Mouse (Mus musculus) hindbrain, embryonic 14.5 days (tissue): ENCODE data around the gene N4bp1. TPM values are rescaled to one million over a fixed set of nuclear protein-coding genes. Genes with fewer than 3 reads are reported as not detected.

Source experiments
- ATAC-seq: fragments of 200-750 bp; cut with Nextera tagmentation; 2 replicates; pipeline ENCODE4 v1.8.0; 2017; ENCODE audit warnings: moderate number of reproducible peaks, mild to moderate bottlenecking, moderate TSS enrichment, moderate library complexity; ENCODE audit not compliant: low FRiP score
- DNase-seq: peaks from one replicate; pipeline ENCODE4 v3.0.0-alpha.2; 2015; ENCODE audit warnings: low spot score
- H3K27ac ChIP-seq: fragments of 300-500 bp; sonication (generic); 2 replicates; pipeline ENCODE4 v1.5.1; 2014; ENCODE audit warnings: mild to moderate bottlenecking, moderate library complexity
- H3K27me3 ChIP-seq: fragments of 300-500 bp; sonication (generic); 2 replicates; pipeline ENCODE4 v1.6.1; 2014; ENCODE audit warnings: mild to moderate bottlenecking, low read length, mixed read lengths; ENCODE audit not compliant: control insufficient read depth, insufficient read depth
- H3K36me3 ChIP-seq: fragments of 300-500 bp; sonication (generic); replicated peaks from 2 replicates; pipeline ENCODE4 v1.6.1; 2014; ENCODE audit not compliant: control insufficient read depth, insufficient read depth
- H3K4me1 ChIP-seq: fragments of 300-500 bp; sonication (generic); replicated peaks from 2 replicates; pipeline ENCODE4 v1.6.1; 2014; ENCODE audit warnings: antibody characterized with exemption, low read length, mixed read lengths; ENCODE audit not compliant: control insufficient read depth, insufficient read depth
- H3K4me2 ChIP-seq: fragments of 300-500 bp; sonication (generic); replicated peaks from 2 replicates; pipeline ENCODE4 v1.6.1; 2014; ENCODE audit warnings: mild to moderate bottlenecking, moderate library complexity
- H3K4me3 ChIP-seq: fragments of 300-500 bp; sonication (generic); replicated peaks from 2 replicates; pipeline ENCODE4 v1.5.1; 2014; ENCODE audit warnings: mild to moderate bottlenecking, low read length
- H3K9ac ChIP-seq: fragments of 300-500 bp; sonication (generic); 2 replicates; pipeline ENCODE4 v1.6.1; 2014
- H3K9me3 ChIP-seq: fragments of 300-500 bp; sonication (generic); 2 replicates; pipeline ENCODE4 v1.6.1; 2016; ENCODE audit warnings: low read length; ENCODE audit not compliant: control insufficient read depth
- WGBS: fragments of 180-500 bp; shearing (Covaris S2); extraction: QIAGEN DNeasy Blood & Tissue Kit; methylation state at CpG from one replicate; pipeline ENCODE4 v1.1.7; 2014; 5-methylcytosine and 5-hydroxymethylcytosine counted together
- polyA plus RNA-seq: library from polyadenylated mRNA; unstranded; fragments of >200 nt; fragmentation: Nextera tagmentation; extraction: Ambion mirVana; gene quantifications from 2 replicates; pipeline ENCODE4 v1.2.1, GENCODE M21; 2014

The N4bp1 gene
- polyA plus RNA-seq, 1 experiment from 2014 or later, result 11.0 TPM

GRCm38 (mm10) chr8:86903104-86903503 lies 18.0 kb upstream of the N4bp1 start:
- H3K4me3 ChIP-seq, result no peak overlapping the region
- 4% methylated on average over 10 of the region's 10 CpGs for WGBS
- H3K36me3 ChIP-seq, result no peaks in the 10 kb centered on the region
- ATAC-seq (no peak), DNase-seq (peak; percentile 92)
- H3K4me2 ChIP-seq, result no peak overlapping the region
- H3K4me1 ChIP-seq, result no peaks in the 10 kb centered on the region
- H3K27ac ChIP-seq, result no peak overlapping the region
- no peaks in the 10 kb centered on the region for H3K9me3 ChIP-seq
- H3K9ac ChIP-seq, result no peak overlapping the region
- H3K27me3 ChIP-seq, result no peaks in the 10 kb centered on the region

- no peak for DNase-seq
- 72% methylated on average over 8 of the region's 8 CpGs for WGBS
- no peak for ATAC-seq
- H3K9me3 ChIP-seq, result no peaks in the 10 kb centered on the region
- H3K4me1 ChIP-seq, result no peaks in the 10 kb centered on the region
- H3K27ac ChIP-seq, result no peak overlapping the region
- no peaks in the 10 kb centered on the region for H3K36me3 ChIP-seq
- no peak overlapping the region for H3K4me2 ChIP-seq
- no peak overlapping the region for H3K4me3 ChIP-seq
- no peak overlapping the region for H3K9ac ChIP-seq
- H3K27me3 ChIP-seq, result no peaks in the 10 kb centered on the region
These were observed 17.6 kb upstream of the N4bp1 start for GRCm38 (mm10) chr8:86902656-86903055.

- Histone ChIP-seq H3K4me1 (no peaks in the 10 kb centered on the region), H3K9ac (no peak overlapping the region), H3K9me3 (no peaks in the 10 kb centered on the region), H3K27me3 (no peaks in the 10 kb centered on the region), H3K27ac (no peak overlapping the region), H3K4me3 (no peak overlapping the region), H3K4me2 (no peak overlapping the region), H3K36me3 (no peaks in the 10 kb centered on the region)
- 64% methylated on average over 5 of the region's 5 CpGs for WGBS
- ATAC-seq, result no peak
- DNase-seq, result no peak
These were observed 16.9 kb upstream of the N4bp1 start for GRCm38 (mm10) chr8:86901972-86902371.

- no peaks in the 10 kb centered on the region for H3K27me3 ChIP-seq
- H3K9me3 ChIP-seq, result no peaks in the 10 kb centered on the region
- H3K4me1 ChIP-seq, result no peaks in the 10 kb centered on the region
- no peak overlapping the region for H3K4me2 ChIP-seq
- H3K36me3 ChIP-seq, result no peaks in the 10 kb centered on the region
- WGBS, result 80% methylated on average over 7 of the region's 7 CpGs
- H3K4me3 ChIP-seq, result no peak overlapping the region
- H3K9ac ChIP-seq, result no peak overlapping the region
- DNase-seq, result no peak
- H3K27ac ChIP-seq, result no peak overlapping the region
- ATAC-seq, result no peak
These were observed 12.8 kb upstream of the N4bp1 start for GRCm38 (mm10) chr8:86897726-86898419.

GRCm38 (mm10) chr8:86895390-86895789 lies 10.3 kb upstream of the N4bp1 start:
- WGBS, result 90% methylated on average over 4 of the region's 4 CpGs
- no peak for DNase-seq

GRCm38 (mm10) chr8:86894194-86894761 lies 9.2 kb upstream of the N4bp1 start:
- H3K9me3 ChIP-seq, result no peaks in the 10 kb centered on the region
- DNase-seq, result no peak
- no peak for ATAC-seq
- H3K27ac ChIP-seq, result no peak overlapping the region
- no peak overlapping the region for H3K4me3 ChIP-seq
- no peaks in the 10 kb centered on the region for H3K4me1 ChIP-seq
- no peak overlapping the region for H3K9ac ChIP-seq
- 83% methylated on average over 6 of the region's 6 CpGs for WGBS
- H3K36me3 ChIP-seq, result no peaks in the 10 kb centered on the region
- H3K4me2 ChIP-seq, result no peak overlapping the region
- no peaks in the 10 kb centered on the region for H3K27me3 ChIP-seq

More at GRCm38 (mm10) chr8:86895390-86895789, 10.3 kb upstream of the N4bp1 start:
- ATAC-seq, result no peak
- Histone ChIP-seq H3K4me3 (no peak overlapping the region), H3K27ac (no peak overlapping the region), H3K36me3 (no peaks in the 10 kb centered on the region), H3K27me3 (no peaks in the 10 kb centered on the region), H3K9me3 (no peaks in the 10 kb centered on the region), H3K4me2 (no peak overlapping the region), H3K9ac (no peak overlapping the region), H3K4me1 (no peaks in the 10 kb centered on the region)

- Histone ChIP-seq H3K4me1 (no peaks in the 10 kb centered on the region), H3K4me2 (no peak overlapping the region)
- WGBS, result 92% methylated on average over 4 of the region's 4 CpGs
These were observed 8.5 kb upstream of the N4bp1 start for GRCm38 (mm10) chr8:86893554-86893953.

GRCm38 (mm10) chr8:86891533-86891932 lies 6.5 kb upstream of the N4bp1 start:
- WGBS, result 100% methylated on average over 1 of the region's 1 CpGs
- Histone ChIP-seq H3K36me3 (no peaks in the 10 kb centered on the region), H3K4me2 (no peak overlapping the region), H3K9me3 (no peaks in the 10 kb centered on the region), H3K27me3 (no peaks in the 10 kb centered on the region), H3K4me3 (no peak overlapping the region), H3K27ac (no peak overlapping the region), H3K4me1 (no peaks in the 10 kb centered on the region), H3K9ac (no peak overlapping the region)
- ATAC-seq (no peak), DNase-seq (no peak)

More at GRCm38 (mm10) chr8:86893554-86893953, 8.5 kb upstream of the N4bp1 start:
- Histone ChIP-seq H3K27ac (no peak overlapping the region), H3K27me3 (no peaks in the 10 kb centered on the region), H3K36me3 (no peaks in the 10 kb centered on the region), H3K4me3 (no peak overlapping the region), H3K9me3 (no peaks in the 10 kb centered on the region), H3K9ac (no peak overlapping the region)
- DNase-seq (no peak), ATAC-seq (no peak)

GRCm38 (mm10) chr8:86888058-86888939 lies 3.2 kb upstream of the N4bp1 start:
- 68% methylated on average over 11 of the region's 11 CpGs for WGBS
- DNase-seq (no peak), ATAC-seq (no peak)
- Histone ChIP-seq H3K9me3 (no peaks in the 10 kb centered on the region), H3K27ac (no peak overlapping the region), H3K9ac (no peak overlapping the region), H3K36me3 (no peaks in the 10 kb centered on the region), H3K4me1 (peaks cover 7% of the 10 kb centered on the region), H3K27me3 (no peaks in the 10 kb centered on the region), H3K4me3 (no peak overlapping the region), H3K4me2 (no peak overlapping the region)
